Mouse (Mus musculus) adipocyte (in vitro differentiated cells): ENCODE results near the gene Ppp1r18.

Experiments used
- DNase-seq: peaks from one replicate; pipeline ENCODE4 v3.0.0-alpha.2; 2016; ENCODE audit warnings: low spot score

Gene Ppp1r18

DNA sequence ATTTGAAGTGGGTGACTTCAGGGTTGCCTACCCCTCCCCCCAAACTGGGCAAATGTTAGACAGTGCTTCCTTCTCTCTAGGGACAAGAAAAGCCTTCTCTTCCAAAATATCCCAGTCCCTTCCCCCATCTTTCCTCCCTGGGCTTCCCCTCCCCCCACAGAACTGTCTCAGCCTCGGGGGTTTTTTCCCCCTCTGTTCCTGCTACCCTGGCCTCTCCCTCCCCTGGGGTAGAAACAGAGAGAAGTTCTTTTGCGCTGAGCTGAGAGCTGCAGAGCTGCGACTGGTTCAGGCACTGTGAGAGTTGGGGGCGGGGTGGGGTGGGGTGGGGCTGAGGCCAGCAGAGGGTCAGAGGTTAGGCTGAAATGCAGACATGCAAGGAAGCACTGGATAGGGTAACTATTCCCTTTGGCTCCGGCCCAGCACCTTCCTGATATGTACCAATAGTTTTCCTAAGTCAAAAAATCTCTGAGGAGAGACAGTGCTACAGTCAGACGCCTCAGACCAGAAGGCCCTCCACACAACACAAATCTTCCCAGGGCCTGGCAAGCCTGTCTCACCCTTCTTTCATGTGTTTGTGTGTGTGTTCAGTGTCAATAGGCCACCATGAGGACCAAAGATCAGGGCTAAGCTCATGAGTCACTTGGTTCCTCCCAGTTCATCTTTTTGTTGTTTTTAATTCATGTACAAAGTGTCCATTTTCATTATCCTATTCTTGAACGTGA is 4.1 kb downstream of the Ppp1r18 start:
- peak; percentile 85 for DNase-seq

- DNase-seq = no peak
Measured at GRCm38 (mm10) chr17:35870151-35870883, 4.9 kb downstream of the Ppp1r18 start.

DNA sequence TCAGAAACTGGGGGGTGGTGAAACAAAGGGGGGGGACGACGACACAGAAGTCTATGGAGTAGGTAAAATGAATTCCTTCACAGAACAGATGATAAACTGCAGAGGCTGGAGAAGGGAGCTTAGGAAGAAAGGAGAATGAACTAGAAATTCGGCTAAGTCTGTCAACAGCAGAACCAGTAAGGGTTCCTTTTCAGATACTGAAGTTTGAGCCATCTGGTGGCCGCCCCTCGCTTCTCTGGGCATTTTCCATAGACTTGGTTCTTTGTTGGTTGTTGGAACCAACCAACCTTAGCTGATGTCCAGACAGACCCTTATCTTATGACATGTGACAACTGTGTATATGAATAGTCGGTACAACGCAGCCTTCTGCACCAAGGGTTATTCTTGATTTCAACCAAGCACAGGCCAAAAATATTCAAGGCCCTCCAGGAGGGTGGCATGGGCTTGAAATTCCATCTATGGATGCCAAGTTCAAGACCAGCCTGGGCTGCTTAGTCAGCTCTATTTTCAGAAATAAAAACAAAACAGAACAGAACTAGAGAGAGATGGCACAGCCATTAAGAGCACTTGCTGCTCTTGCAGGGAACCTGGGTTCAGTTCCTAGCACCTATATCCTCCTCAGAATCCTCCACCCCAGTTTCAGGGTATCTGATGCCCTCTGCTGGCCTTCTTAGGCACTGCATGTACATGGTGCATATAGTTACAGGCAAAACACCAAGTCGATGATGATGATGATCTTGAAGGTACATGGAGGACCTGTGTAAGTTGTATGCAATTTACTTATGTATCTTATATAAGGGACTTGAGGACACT is 5.7 kb downstream of the Ppp1r18 start:
- peak; percentile 49 for DNase-seq

DNA sequence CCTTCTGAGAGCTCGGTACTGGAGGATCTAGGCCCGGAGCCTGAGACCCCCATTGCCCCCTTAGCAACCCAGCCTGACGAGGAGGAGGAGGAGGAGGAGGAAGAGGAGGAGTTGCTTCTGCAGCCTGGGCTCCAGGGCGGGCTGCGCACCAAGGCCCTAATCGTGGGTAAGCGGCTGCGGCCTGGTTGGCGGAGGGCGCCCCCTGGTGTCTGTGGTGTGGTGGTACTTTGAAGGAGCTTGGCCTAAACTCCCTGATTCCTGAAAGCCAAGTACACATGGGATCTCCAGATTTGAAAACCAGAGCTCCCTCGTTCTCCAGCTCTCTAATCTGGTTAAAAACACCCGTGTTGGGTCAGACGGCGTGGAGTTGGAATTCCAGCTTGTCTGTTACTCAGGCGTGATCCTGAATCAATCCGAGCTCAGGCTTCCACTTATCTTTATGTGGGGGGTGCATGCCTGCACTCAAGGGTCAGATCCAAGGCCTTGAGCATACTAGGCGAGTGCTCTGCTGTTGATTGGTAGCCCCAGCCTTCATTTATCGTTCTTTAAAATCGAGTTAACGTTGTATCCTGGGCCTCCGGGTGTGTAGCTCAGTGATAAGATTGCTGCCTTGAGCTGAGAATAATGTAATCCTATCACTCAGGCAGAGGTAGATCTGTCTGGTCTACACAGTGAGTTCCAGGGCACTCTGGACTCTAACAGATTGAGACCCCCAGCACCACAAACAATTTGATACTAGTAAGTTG is 8.6 kb downstream of the Ppp1r18 start:
- peak; percentile 83 for DNase-seq

DNA sequence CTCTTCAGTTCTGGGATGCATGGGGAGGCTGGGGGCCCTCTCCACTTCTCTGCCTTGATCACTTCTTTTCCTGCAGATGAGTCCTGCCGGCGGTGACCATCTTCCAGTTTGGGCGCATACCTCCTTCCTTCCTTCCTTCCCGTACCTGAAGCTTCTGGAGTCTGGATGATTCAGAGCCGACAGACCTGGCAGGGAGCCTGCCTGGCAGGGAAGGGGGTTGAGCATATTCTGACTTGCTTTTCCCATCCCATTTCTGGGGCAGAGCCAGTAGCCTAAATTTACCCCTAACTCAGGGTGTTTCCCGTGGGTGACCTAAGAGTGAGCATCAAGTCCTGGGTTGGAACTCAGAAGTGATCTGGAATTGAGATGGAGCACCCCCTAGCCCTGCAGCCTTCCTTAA is 9.3 kb downstream of the Ppp1r18 start:
- no peak for DNase-seq

DNA sequence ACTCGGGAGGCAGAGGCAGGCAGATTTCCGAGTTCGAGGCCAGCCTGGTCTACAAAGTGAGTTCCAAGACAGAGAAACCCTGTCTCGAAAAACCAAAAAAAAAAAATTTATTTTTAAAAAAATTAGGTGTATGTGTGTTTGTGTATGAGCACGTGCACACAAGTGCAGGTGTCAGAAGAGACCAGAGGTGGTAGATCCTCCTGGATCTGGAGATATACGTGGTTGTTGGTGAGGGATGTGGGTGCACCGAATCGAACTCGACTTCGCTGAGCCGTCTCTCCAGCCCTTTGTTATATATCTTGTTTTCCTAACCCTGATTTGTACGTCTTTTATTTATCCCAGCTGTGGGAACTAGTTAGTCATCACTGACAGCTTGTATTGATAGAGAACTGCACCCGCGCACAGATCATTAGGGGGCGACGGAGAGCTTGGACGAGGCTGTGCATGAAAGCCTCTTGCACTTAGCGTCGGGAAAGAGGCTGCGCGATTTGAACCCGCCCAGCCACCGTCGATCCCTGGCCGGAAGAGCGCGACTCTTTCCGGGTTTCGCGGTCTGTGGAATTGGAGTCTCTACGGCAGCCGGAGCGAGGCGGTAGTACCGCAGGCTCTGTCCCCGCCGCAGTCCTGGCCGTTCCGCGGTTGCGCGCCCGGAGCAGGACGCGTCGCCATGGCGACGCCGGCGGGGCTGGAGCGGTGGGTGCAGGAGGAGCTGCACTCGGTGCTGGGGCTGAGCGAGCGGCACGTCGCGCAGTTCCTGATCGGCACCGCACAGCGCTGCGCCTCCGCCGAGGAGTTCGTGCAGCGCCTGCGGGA is 14.1 kb downstream of the Ppp1r18 start, which contains the start of gene Dhx16:
Gene Dhx16, plus strand, starts transcription at position 575 of the 813 bp plus-strand sequence.
- DNase-seq = peak; percentile 97

- no peak for DNase-seq
Measured at GRCm38 (mm10) chr17:35882924-35883323, 17.5 kb downstream of the Ppp1r18 start.

- DNase-seq = no peak
Measured at GRCm38 (mm10) chr17:35883777-35884176, 18.4 kb downstream of the Ppp1r18 start.

GRCm38 (mm10) chr17:35887725-35888124 is 22.3 kb downstream of the Ppp1r18 start:
- no peak for DNase-seq

DNA sequence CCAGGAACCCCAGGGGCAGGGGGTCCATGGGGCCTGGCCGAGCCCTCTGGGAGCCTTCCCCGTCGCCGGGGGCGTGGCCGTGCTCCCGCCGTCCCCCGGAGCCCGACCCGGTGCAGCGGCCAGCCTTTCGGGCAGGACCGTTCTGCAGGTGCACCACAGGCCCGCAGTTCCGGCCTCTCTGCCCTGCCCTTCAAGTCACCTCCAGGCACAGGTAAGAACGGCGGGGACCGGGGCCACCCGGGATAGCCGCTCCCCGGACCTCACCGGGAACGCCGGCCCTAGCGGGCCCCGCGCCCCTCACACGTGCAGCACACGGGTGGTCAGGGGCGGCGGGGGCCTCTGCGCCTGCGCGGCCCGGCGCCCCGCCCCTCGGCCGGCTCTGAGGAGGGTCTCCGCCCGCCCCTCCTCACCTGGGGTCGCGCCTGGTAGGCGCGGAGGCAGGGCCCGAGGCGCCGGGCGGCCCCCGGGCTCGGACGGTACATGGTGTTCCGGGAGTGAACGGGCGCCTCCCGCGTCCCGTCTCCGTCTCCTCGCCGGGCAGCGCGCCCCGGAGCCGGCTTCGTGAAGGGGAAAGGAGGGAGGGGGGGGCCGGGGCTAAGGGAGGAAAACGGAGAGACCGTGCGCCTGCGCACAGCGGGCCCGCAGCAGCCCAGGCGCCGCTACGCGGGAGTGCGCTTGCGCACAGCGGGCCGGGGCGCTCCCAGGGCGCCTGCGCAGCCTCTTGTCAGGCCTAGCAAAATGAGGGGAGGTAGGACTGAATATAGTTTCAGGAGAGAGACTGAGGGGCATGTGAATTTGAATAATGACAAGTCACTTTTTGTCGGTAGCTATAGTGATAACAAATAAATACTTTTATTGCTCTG is 31.6 kb downstream of the Ppp1r18 start, which contains the start of gene 2310061I04Rik:
Gene 2310061I04Rik, minus strand, starts transcription at position 651 of the 863 bp plus-strand sequence.
- DNase-seq = peak; percentile 95

GRCm38 (mm10) chr17:35897644-35898573 is 32.5 kb downstream of the Ppp1r18 start:
- DNase-seq = no peak

- no peak for DNase-seq
Measured at GRCm38 (mm10) chr17:35900636-35901035, 35.2 kb downstream of the Ppp1r18 start.

- peak; percentile 90 for DNase-seq
Measured at GRCm38 (mm10) chr17:35903343-35903991, 38.1 kb downstream of the Ppp1r18 start.

DNA sequence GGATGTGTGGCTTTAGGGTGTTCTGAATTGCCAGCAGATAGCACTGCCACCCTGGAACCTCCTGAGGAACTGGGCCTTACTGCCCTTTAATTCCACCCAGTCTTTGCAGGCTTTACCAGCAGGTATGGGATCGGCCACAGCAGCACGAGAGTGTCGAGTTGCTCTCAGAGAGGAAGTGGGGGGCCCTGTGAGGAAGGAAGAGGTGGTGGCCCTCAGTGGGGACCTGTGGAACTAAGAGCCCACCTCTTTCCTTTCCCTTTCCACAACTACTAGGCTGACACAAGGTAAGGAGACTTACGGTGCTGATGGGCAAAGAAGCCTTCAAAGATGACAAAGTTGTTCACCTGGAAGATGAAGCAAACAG is 38.6 kb downstream of the Ppp1r18 start:
- no peak for DNase-seq

GRCm38 (mm10) chr17:35905587-35905986 is 40.2 kb downstream of the Ppp1r18 start:
- no peak for DNase-seq

DNA sequence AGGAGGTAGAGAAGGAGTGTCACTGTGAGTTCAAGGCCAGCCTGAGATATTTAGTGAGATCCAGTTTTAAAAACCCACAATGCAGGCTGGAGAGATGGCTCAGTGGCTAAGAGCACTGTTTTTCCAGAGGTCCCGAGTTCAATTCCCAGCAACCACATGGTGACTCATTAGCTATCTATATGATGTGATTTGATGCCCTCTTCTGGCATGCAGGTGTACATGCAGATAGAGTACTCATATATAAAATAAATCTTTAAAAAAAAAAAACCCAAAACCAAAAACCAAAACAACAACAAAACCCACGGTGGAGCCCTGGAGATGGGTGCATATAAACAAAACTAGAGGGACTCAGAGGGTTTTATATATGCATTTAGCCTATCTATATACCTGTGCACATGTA is 42.2 kb downstream of the Ppp1r18 start:
- no peak for DNase-seq

DNA sequence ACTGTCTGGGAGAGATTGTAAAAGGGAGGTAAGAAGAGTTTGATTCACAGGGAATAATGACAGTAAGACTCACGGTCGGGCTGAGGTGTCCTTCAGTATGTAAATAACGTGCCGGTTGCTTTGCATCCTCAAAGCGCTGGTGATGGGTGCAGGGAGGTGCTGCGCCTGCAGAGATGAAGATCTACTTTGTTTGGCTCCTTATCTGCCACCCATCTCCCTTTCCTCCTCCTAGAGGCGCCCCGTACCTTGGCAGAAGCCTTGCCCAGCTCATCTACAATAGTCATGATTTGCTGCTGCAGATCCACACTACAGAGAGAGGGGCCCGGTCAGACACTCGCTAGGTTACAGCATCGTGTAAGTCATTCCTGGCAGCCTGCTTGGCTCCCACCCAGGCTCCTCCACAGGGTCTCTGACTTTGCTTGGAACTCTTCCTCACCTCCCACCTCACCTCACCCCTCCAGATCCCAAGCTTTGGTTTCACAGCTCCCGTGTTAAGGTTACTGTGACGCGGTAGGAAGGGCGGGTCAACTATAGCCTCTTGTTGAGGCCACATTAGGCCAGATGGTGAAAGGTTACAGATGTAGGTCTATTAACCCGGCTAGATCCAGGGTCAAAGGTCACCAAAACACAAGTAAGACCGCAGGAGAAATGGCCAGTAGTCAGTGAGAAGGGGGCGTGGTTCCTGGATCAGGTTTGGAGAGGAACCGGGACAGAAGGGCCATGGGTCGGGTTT is 44.0 kb downstream of the Ppp1r18 start:
- DNase-seq = no peak
